Mouse (Mus musculus): Measurements from ENCODE around the gene Sctr. TPM values are rescaled to one million over a fixed set of nuclear protein-coding genes. Genes with fewer than 3 reads are reported as not detected.

The Sctr gene
- polyA plus RNA-seq, 1 experiment from 2014 or later, result 0.09 TPM

- Histone ChIP-seq H3K4me1 (no peaks in the 10 kb centered on the region), H3K27ac (replicated peaks) (no peak overlapping the region), H3K4me3 (no peak overlapping the region), H3K4me2 (no peak overlapping the region), H3K36me3 (peaks cover 36% of the 10 kb centered on the region), H3K9me3 (peaks cover 7% of the 10 kb centered on the region), H3K9ac (no peak overlapping the region), H3K27me3 (replicated peaks) (no peaks in the 10 kb centered on the region)
- WGBS, result 84% methylated on average over 19 of the region's 19 CpGs
- ATAC-seq (ENCODE audit: extremely low read depth, insufficient number of reproducible peaks, low FRiP score, low TSS enrichment), result no peak
Measured at GRCm38 (mm10) chr1:120109741-120110432, 103.2 kb downstream of the Sctr start.

GRCm38 (mm10) chr1:120111766-120112165 lies 105.1 kb downstream of the Sctr start:
- Histone ChIP-seq H3K9me3 (peaks cover 7% of the 10 kb centered on the region), H3K27ac (replicated peaks) (no peak overlapping the region), H3K4me1 (peaks cover 15% of the 10 kb centered on the region), H3K4me3 (no peak overlapping the region), H3K36me3 (peaks cover 53% of the 10 kb centered on the region), H3K4me2 (no peak overlapping the region), H3K27me3 (replicated peaks) (no peaks in the 10 kb centered on the region), H3K9ac (no peak overlapping the region)
- 83% methylated on average over 8 of the region's 8 CpGs for WGBS
- ATAC-seq (ENCODE audit: extremely low read depth, insufficient number of reproducible peaks, low FRiP score, low TSS enrichment), result no peak

GRCm38 (mm10) chr1:120112251-120113187 lies 105.8 kb downstream of the Sctr start:
- Histone ChIP-seq H3K4me1 (peaks cover 22% of the 10 kb centered on the region), H3K27ac (replicated peaks) (no peak overlapping the region), H3K9me3 (peaks cover 7% of the 10 kb centered on the region), H3K9ac (no peak overlapping the region), H3K4me3 (no peak overlapping the region), H3K4me2 (no peak overlapping the region), H3K27me3 (replicated peaks) (no peaks in the 10 kb centered on the region), H3K36me3 (peaks cover 59% of the 10 kb centered on the region)
- no peak for ATAC-seq (ENCODE audit: extremely low read depth, insufficient number of reproducible peaks, low FRiP score, low TSS enrichment)
- WGBS, result 72% methylated on average over 12 of the region's 12 CpGs

Other genes starting within 250 kb of the Sctr start
- 2.8 and 3.7 TPM in 2 replicates for gene Ptpn4, start 169.3 kb upstream of the Sctr start, polyA plus RNA-seq (2015; fragmentation: Nextera tagmentation; extraction: Ambion mirVana)
- 6.2 and 7.0 TPM in 2 replicates for gene Tmem177, start 93.7 kb upstream of the Sctr start, polyA plus RNA-seq (2015; fragmentation: Nextera tagmentation; extraction: Ambion mirVana)
- gene Cfap221, start 9.7 kb upstream of the Sctr start, polyA plus RNA-seq (2015; fragmentation: Nextera tagmentation; extraction: Ambion mirVana), result not detected in 2 replicates
- 14.7 and 16.6 TPM in 2 replicates for gene Tmem37, start 67.2 kb downstream of the Sctr start, polyA plus RNA-seq (2015; fragmentation: Nextera tagmentation; extraction: Ambion mirVana)
- gene Dbi, start 114.2 kb downstream of the Sctr start, polyA plus RNA-seq (2015; fragmentation: Nextera tagmentation; extraction: Ambion mirVana), result 621 and 734 TPM in 2 replicates
- 11.7 and 12.0 TPM in 2 replicates for gene 3110009E18Rik, start 114.3 kb downstream of the Sctr start, polyA plus RNA-seq (2015; fragmentation: Nextera tagmentation; extraction: Ambion mirVana)